Mouse (Mus musculus): ENCODE results near the gene Gmnn.

DNA sequence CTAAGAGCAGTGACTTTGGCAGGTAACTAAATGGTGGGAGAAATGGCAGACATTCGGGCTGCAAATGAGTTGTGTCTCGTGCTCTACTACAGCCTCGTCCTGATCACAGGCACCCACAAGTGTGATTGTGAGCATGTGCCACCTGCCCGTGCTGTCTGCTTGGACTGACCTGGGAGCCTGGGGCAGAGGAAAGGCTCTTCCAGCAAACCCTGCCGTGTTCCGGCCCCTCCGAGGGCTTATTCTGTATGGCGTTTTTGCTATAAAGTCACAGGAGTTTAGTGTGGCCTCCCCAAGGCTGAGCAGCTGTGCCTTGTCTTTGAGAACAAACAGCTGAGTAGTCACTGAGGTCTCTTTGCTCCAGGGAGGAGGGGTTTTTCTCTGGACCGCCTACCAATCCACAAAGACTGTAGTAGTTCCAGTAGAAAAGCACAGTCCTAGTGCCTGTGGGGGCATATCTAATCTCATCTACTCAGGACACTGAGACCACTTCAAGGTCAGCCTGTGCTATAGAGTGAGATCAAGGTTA is 47.3 kb downstream of the Gmnn start:
- TF ChIP-seq CTCF (IDR thresholded peaks at IDR 0.05; ENCODE audit: control insufficient read depth, insufficient read depth, low read length) (no peak), POLR2A (IDR thresholded peaks at IDR 0.05; ENCODE audit: borderline replicate concordance, control insufficient read depth, low read depth, low read length) (no peak)
